Mouse (Mus musculus): ENCODE results near the gene Kiss1r. TPM values are rescaled to one million over a fixed set of nuclear protein-coding genes. Genes with fewer than 3 reads are reported as not detected.
A peak's percentile ranks its signal among the peaks of the same experiment; 100 is the strongest.
"Not testable (repeated sequence)": the region's sequence is repeated elsewhere in the genome, so short reads cannot be mapped to it uniquely, and the experiment has no call there.

Gene Kiss1r
- polyA plus RNA-seq, 1 experiment from 2014 or later: 0.52 TPM

- 82% methylated on average over 18 of the region's 18 CpGs for WGBS
- Histone ChIP-seq H3K4me1 (replicated peaks) (peaks cover 22% of the 10 kb centered on the region), H3K4me2 (replicated peaks) (no peak overlapping the region), H3K27me3 (replicated peaks) (no peaks in the 10 kb centered on the region), H3K9me3 (no peaks in the 10 kb centered on the region), H3K4me3 (replicated peaks) (no peak overlapping the region), H3K9ac (no peak overlapping the region), H3K36me3 (peaks cover 34% of the 10 kb centered on the region), H3K27ac (no peak overlapping the region)
- no peak for ATAC-seq
These were observed 33.9 kb downstream of the Kiss1r start for GRCm38 (mm10) chr10:79950661-79951060.

DNA sequence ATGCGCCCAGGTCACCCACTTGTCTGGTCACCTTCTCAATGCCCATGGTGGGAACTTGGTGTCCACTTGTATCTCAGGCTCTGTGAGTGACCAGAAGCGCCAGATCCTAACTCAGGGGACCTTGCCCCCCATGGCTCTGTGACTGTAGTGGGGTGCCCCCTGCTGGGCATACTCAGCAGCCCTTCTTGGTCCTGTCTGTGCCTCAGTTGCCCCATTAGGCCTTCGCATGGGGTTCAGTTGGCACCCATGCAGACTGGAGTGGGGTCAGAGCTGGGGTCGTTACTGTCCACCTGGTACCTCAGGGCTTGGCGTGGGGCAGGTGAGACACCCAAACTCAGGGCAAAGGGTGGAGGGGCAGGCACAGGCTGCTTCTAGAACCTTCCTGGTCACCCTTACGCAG, 37.2 kb downstream of the Kiss1r start:
- Histone ChIP-seq H3K27me3 (replicated peaks) (no peaks in the 10 kb centered on the region), H3K4me3 (replicated peaks) (no peak overlapping the region), H3K9me3 (no peaks in the 10 kb centered on the region), H3K4me1 (replicated peaks) (0 out of 2 replicates have a peak, but pooled peaks cover 7% of the 10 kb centered on the region), H3K4me2 (replicated peaks) (no peak overlapping the region), H3K36me3 (peaks cover 26% of the 10 kb centered on the region), H3K27ac (no peak overlapping the region), H3K9ac (no peak overlapping the region)
- ATAC-seq: no peak
- WGBS: 85% methylated on average over 6 of the region's 6 CpGs

- WGBS: 74% methylated on average over 9 of the region's 9 CpGs
- Histone ChIP-seq H3K9me3 (no peaks in the 10 kb centered on the region), H3K4me3 (replicated peaks) (no peak overlapping the region), H3K4me1 (replicated peaks) (0 out of 2 replicates have a peak, but pooled peaks cover 8% of the 10 kb centered on the region), H3K27ac (0 out of 2 replicates have a peak overlapping the region, but pooled peaks have one; percentile 9), H3K9ac (0 out of 2 replicates have a peak overlapping the region, but pooled peaks have one; percentile 17), H3K27me3 (replicated peaks) (no peaks in the 10 kb centered on the region), H3K4me2 (replicated peaks) (no peak overlapping the region), H3K36me3 (peaks cover 13% of the 10 kb centered on the region)
- no peak for ATAC-seq
These were observed 38.9 kb downstream of the Kiss1r start for GRCm38 (mm10) chr10:79955691-79956090.

DNA sequence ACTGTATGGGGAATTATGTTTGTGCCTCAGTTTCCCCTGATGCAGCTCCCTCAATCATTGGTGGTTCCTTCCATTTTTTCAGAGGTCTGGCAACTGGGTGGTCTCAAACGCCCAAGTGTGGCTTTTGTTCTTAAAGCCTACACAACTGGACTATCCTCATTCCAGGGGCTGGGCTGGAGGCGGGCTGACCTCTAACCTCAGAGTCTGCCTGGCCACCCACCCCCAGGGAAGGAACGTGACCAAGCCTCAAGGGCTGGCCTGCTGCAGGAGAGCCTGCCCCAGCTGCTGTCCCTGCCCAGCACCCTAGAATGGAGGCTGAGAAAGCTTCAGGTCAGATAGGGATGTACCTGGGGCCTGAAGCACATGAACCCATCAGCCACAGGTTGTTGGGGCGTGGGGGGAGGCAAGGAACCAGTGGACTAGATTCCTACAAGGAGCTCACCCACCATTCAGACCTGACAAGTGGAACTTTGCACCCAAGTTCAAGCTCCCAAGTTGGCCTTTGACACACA, 39.9 kb downstream of the Kiss1r start:
- Histone ChIP-seq H3K27me3 (replicated peaks) (no peaks in the 10 kb centered on the region), H3K4me2 (replicated peaks) (no peak overlapping the region), H3K36me3 (peaks cover 3% of the 10 kb centered on the region), H3K4me1 (replicated peaks) (peaks cover 14% of the 10 kb centered on the region; the same call in 1 of the 2 replicates), H3K4me3 (replicated peaks) (no peak overlapping the region), H3K9ac (no peak overlapping the region), H3K9me3 (no peaks in the 10 kb centered on the region), H3K27ac (no peak overlapping the region)
- 32% methylated on average over 4 of the region's 4 CpGs for WGBS
- no peak for ATAC-seq

- Histone ChIP-seq H3K4me2 (replicated peaks) (peak overlapping the region; percentile 53), H3K4me3 (replicated peaks) (no peak overlapping the region; the same call in 1 of the 2 replicates)
- 0 out of 2 replicates have a peak, but pooled peaks have one; percentile 9 for ATAC-seq
These were observed 41.5 kb downstream of the Kiss1r start for GRCm38 (mm10) chr10:79958140-79958816.

DNA sequence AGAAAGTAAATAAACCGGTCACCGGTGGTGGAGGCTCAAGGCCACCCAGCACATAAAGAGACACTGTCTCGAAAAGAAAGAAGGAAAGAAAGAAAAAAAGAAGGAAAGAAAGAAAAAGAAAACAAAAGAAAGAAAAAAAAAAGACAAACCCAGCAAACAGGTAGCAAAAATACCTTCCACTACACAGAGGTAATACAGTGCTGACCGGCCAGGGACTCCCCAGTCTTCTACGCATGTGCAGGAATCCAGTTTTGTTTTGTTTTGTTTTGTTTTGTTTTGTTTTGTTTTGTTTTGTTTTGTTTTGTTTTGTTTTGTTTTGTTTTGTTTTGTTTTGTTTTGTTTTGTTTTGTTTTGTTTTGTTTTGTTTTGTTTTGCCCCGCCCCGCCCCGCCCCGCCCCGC, 42.6 kb downstream of the Kiss1r start:
- not testable (repeated sequence) for H3K27ac ChIP-seq; H3K9ac ChIP-seq; H3K9me3 ChIP-seq; H3K36me3 ChIP-seq; H3K27me3 ChIP-seq (replicated peaks)
- Histone ChIP-seq H3K4me2 (replicated peaks) (peak overlapping the region; percentile 22), H3K4me3 (replicated peaks) (peak overlapping the region; percentile 72; the same call in 1 of the 2 replicates), H3K4me1 (replicated peaks) (peaks cover 14% of the 10 kb centered on the region; the same call in 1 of the 2 replicates)
- 30% methylated on average over 10 of the region's 10 CpGs for WGBS
- ATAC-seq: 0 out of 2 replicates have a peak, but pooled peaks have one; percentile 35

More at GRCm38 (mm10) chr10:79958140-79958816, 41.5 kb downstream of the Kiss1r start:
- no peak overlapping the region for H3K9ac ChIP-seq
- peaks cover 14% of the 10 kb centered on the region; the same call in 1 of the 2 replicates for H3K4me1 ChIP-seq (replicated peaks)
- 0 out of 2 replicates have a peak, but pooled peaks cover 5% of the 10 kb centered on the region for H3K36me3 ChIP-seq
- no peaks in the 10 kb centered on the region for H3K9me3 ChIP-seq
- H3K27me3 ChIP-seq (replicated peaks): no peaks in the 10 kb centered on the region
- WGBS: 8% methylated on average over 21 of the region's 21 CpGs
- H3K27ac ChIP-seq: 0 out of 2 replicates have a peak overlapping the region, but pooled peaks have one; percentile 40

DNA sequence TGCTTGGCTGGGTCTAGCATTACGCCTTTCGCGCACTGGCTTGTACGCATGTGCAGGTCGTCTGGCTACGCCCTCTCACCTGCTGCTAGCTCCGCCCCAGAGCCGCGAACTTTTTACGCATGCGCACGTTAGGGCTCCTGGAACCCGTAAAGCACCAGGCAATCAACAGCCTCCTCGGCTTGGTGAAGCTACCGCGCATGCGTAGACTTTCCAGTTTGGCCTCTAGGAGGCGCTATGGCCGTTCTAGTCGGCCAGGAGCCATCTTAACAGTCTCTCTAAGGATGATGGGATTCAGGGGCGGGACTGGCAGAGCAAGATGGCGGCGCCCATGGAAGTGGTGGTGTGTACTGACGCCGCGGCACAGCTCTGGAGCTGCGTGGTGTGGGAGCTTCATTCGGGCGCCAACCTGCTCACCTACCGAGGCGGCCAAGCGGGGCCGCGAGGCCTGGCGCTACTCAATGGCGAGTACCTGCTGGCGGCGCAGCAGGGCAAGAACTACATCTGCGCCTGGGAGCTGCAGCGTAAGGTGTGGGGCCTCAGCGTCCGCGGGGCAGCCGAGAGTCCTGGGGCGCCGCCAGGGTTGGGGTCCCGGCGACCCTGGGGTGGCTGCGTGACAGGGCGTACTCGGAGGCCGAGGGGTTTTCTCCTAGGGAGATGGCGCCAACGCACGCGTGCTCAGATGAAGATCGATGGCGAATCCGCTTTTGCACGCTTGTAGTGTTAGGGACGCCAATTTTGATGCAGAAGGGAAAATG, 43.3 kb downstream of the Kiss1r start, which contains the start of gene Wdr18:
Gene Wdr18, plus strand, starts transcription at position 306 of the 755 bp plus-strand sequence.
- peak within 1 kb of the TSS; percentile 77 for H3K9ac ChIP-seq
- H3K4me2 ChIP-seq (replicated peaks): peak within 1 kb of the TSS; percentile 72
- no peaks in the 10 kb centered on the region for H3K27me3 ChIP-seq (replicated peaks)
- H3K27ac ChIP-seq: peak within 1 kb of the TSS; percentile 75
- H3K4me3 ChIP-seq (replicated peaks): peak within 1 kb of the TSS; percentile 72
- under 1% methylated on average over 61 of the region's 61 CpGs for WGBS
- ATAC-seq: peak; percentile 95
- H3K4me1 ChIP-seq (replicated peaks): peaks cover 14% of the 10 kb centered on the region; the same call in 1 of the 2 replicates
- no peaks in the 10 kb centered on the region for H3K9me3 ChIP-seq
- H3K36me3 ChIP-seq: peaks cover 16% of the 10 kb centered on the region

GRCm38 (mm10) chr10:79960671-79961294, 44.0 kb downstream of the Kiss1r start:
- 15% methylated on average over 10 of the region's 10 CpGs for WGBS
- peak overlapping the region; percentile 75; the same call in 1 of the 2 replicates for H3K27ac ChIP-seq
- no peak for ATAC-seq

DNA sequence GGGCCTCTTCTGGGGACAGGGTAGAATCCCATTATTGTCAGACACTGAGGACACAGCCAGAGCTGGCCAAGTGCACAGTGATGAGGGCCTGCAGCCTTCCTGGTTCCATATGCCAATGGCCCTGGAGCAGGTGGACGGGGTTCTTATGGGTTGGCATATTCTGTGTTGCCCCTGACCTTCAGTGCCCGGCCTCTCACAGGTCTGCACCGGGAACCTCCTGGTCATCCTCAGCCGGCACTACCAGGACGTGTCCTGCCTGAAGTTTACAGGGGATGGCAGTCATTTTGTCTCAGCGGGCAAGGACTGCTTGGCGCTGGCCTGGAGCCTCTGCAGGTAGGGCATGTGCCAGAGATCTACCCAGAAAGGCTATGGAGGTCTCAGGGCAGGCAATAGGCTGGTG, 48.0 kb downstream of the Kiss1r start:
- H3K4me2 ChIP-seq (replicated peaks): no peak overlapping the region
- no peak overlapping the region for H3K27ac ChIP-seq
- H3K27me3 ChIP-seq (replicated peaks): 0 out of 2 replicates have a peak, but pooled peaks cover 7% of the 10 kb centered on the region
- WGBS: 94% methylated on average over 7 of the region's 7 CpGs
- H3K9me3 ChIP-seq: no peaks in the 10 kb centered on the region
- no peak overlapping the region for H3K9ac ChIP-seq
- H3K4me1 ChIP-seq (replicated peaks): peaks cover 7% of the 10 kb centered on the region; the same call in 1 of the 2 replicates
- no peak overlapping the region for H3K4me3 ChIP-seq (replicated peaks)
- H3K36me3 ChIP-seq: peaks cover 43% of the 10 kb centered on the region
- ATAC-seq: no peak

More at GRCm38 (mm10) chr10:79960671-79961294, 44.0 kb downstream of the Kiss1r start:
- H3K4me3 ChIP-seq (replicated peaks): peak overlapping the region; percentile 72
- peak overlapping the region; percentile 77 for H3K9ac ChIP-seq
- H3K36me3 ChIP-seq: peaks cover 19% of the 10 kb centered on the region
- H3K4me2 ChIP-seq (replicated peaks): peak overlapping the region; percentile 72
- no peaks in the 10 kb centered on the region for H3K9me3 ChIP-seq
- no peaks in the 10 kb centered on the region for H3K27me3 ChIP-seq (replicated peaks)
- H3K4me1 ChIP-seq (replicated peaks): peaks cover 13% of the 10 kb centered on the region; the same call in 1 of the 2 replicates

GRCm38 (mm10) chr10:79965325-79965724, 48.6 kb downstream of the Kiss1r start:
- no peak overlapping the region for H3K9ac ChIP-seq
- peaks cover 7% of the 10 kb centered on the region; the same call in 1 of the 2 replicates for H3K4me1 ChIP-seq (replicated peaks)
- H3K36me3 ChIP-seq: peaks cover 43% of the 10 kb centered on the region
- no peak overlapping the region for H3K4me2 ChIP-seq (replicated peaks)
- H3K4me3 ChIP-seq (replicated peaks): no peak overlapping the region
- H3K9me3 ChIP-seq: no peaks in the 10 kb centered on the region
- WGBS: 82% methylated on average over 5 of the region's 5 CpGs
- H3K27me3 ChIP-seq (replicated peaks): peaks cover 10% of the 10 kb centered on the region; the same call in 1 of the 2 replicates
- H3K27ac ChIP-seq: no peak overlapping the region
- ATAC-seq: no peak

- WGBS: 95% methylated on average over 5 of the region's 5 CpGs
These were observed 50.2 kb downstream of the Kiss1r start for GRCm38 (mm10) chr10:79966886-79967400.

More at GRCm38 (mm10) chr10:79966886-79967400, 50.2 kb downstream of the Kiss1r start:
- H3K4me2 ChIP-seq (replicated peaks): no peak overlapping the region
- H3K9ac ChIP-seq: no peak overlapping the region
- peaks cover 43% of the 10 kb centered on the region for H3K36me3 ChIP-seq
- H3K27ac ChIP-seq: no peak overlapping the region
- H3K9me3 ChIP-seq: no peaks in the 10 kb centered on the region
- ATAC-seq: no peak
- H3K4me3 ChIP-seq (replicated peaks): no peak overlapping the region
- peaks cover 26% of the 10 kb centered on the region for H3K27me3 ChIP-seq (replicated peaks)
- peaks cover 9% of the 10 kb centered on the region for H3K4me1 ChIP-seq (replicated peaks)
